Mouse (Mus musculus) megakaryocyte, adult 5-6 weeks (primary cell): ENCODE results near the gene Plekhm3. TPM values are rescaled to one million over a fixed set of nuclear protein-coding genes. Genes with fewer than 3 reads are reported as not detected.

Experiments used
- ATAC-seq: 2 replicates; pipeline ENCODE4 v1.8.0; 2016; ENCODE audit warnings: mild to moderate bottlenecking, inconsistent platforms; ENCODE audit not compliant: poor library complexity, severe bottlenecking
- total RNA-seq, 2 experiments: library from RNA; stranded (forward) in 1 of 2; stranded (reverse) in 1 of 2; fragments of 153-499, 151-499 nt in 1 of 2; fragments of 221-1000, 200-1000 nt in 1 of 2; gene quantifications; 2 replicates each; pipeline versions ENCODE4 v1.2.3 to v1.2.4; 2015 to 2017

Gene Plekhm3
- total RNA-seq, 2 experiments from 2014 or later, result 26.4 to 40.6 TPM

GRCm38 (mm10) chr1:64736681-64737501, 219.7 kb downstream of the Plekhm3 start:
- no peak for ATAC-seq

Other genes with a start within 250 kb of the Plekhm3 start
- 1.4 and 1.8 TPM in 2 replicates for gene Fzd5, start 219.1 kb downstream of the Plekhm3 start, total RNA-seq (2015)
- gene Fzd5, start 219.1 kb downstream of the Plekhm3 start, total RNA-seq (2017), result 1.6 and 2.0 TPM in 2 replicates
- gene Akr1cl, start 75.9 kb upstream of the Plekhm3 start, total RNA-seq (2015), result not detected in 2 replicates
- not detected in 2 replicates for gene Akr1cl, start 75.9 kb upstream of the Plekhm3 start, total RNA-seq (2017)
- not detected in 2 replicates for gene Cryge, start 94.3 kb upstream of the Plekhm3 start, total RNA-seq (2015)
- not detected in 2 replicates for gene Cryge, start 94.3 kb upstream of the Plekhm3 start, total RNA-seq (2017)
- gene Crygd, start 106.6 kb upstream of the Plekhm3 start, total RNA-seq (2015), result not detected in 2 replicates
- not detected in 2 replicates for gene Crygd, start 106.6 kb upstream of the Plekhm3 start, total RNA-seq (2017)
- gene Crygc, start 116.9 kb upstream of the Plekhm3 start, total RNA-seq (2015), result not detected in 2 replicates
- not detected in 2 replicates for gene Crygc, start 116.9 kb upstream of the Plekhm3 start, total RNA-seq (2017)
- gene Crygb, start 125.5 kb upstream of the Plekhm3 start, total RNA-seq (2015), result not detected in 2 replicates
- not detected in 2 replicates for gene Crygb, start 125.5 kb upstream of the Plekhm3 start, total RNA-seq (2017)
- gene Cryga, start 146.5 kb upstream of the Plekhm3 start, total RNA-seq (2015), result not detected in 2 replicates
- gene Cryga, start 146.5 kb upstream of the Plekhm3 start, total RNA-seq (2017), result not detected in 2 replicates
- not detected in 2 replicates for gene Gm28845, start 162.7 kb upstream of the Plekhm3 start, total RNA-seq (2015)
- not detected in 2 replicates for gene Gm28845, start 162.7 kb upstream of the Plekhm3 start, total RNA-seq (2017)
- 0.39 and 1.1 TPM in 2 replicates for gene D630023F18Rik, start 166.4 kb upstream of the Plekhm3 start, total RNA-seq (2015)
- gene D630023F18Rik, start 166.4 kb upstream of the Plekhm3 start, total RNA-seq (2017), result 0.73 and 1.5 TPM in 2 replicates
- gene Idh1, start 229.7 kb upstream of the Plekhm3 start, total RNA-seq (2015), result 196 and 202 TPM in 2 replicates
- gene Idh1, start 229.7 kb upstream of the Plekhm3 start, total RNA-seq (2017), result 354 and 378 TPM in 2 replicates
- 30.0 and 31.5 TPM in 2 replicates for gene Pikfyve, start 229.9 kb upstream of the Plekhm3 start, total RNA-seq (2015)
- 40.2 and 46.2 TPM in 2 replicates for gene Pikfyve, start 229.9 kb upstream of the Plekhm3 start, total RNA-seq (2017)